Mouse (Mus musculus): ENCODE results near the gene Ube2e2.

- TF ChIP-seq POLR2A (IDR thresholded peaks at IDR 0.05; ENCODE audit: control insufficient read depth, low read depth, low read length) = no peak
- TF ChIP-seq CTCF (IDR thresholded peaks at IDR 0.05; ENCODE audit: control insufficient read depth, insufficient read depth, insufficient replicate concordance, low read depth, low read length) = no peak
Observed at GRCm38 (mm10) chr14:18826753-18827152, 67.3 kb downstream of the Ube2e2 start.

All from testis, adult 2 months (tissue).